Mouse (Mus musculus) skeletal muscle tissue, postnatal 0 days (tissue): Measurements from ENCODE around the gene Mmachc. TPM values are rescaled to one million over a fixed set of nuclear protein-coding genes. Genes with fewer than 3 reads are reported as not detected.

ENCODE experiments used
- polyA plus RNA-seq: library from polyadenylated mRNA; unstranded; fragments of >200 nt; fragmentation: Nextera tagmentation; extraction: Ambion mirVana; gene quantifications from 2 replicates; pipeline ENCODE4 v1.2.1, GENCODE M21; 2015

The Mmachc gene
- polyA plus RNA-seq, result 21.8 and 23.0 TPM in 2 replicates

GRCm38 (mm10) chr4:116708201-116708764, at the start of gene Mmachc, which contains the start of gene Ccdc163:
TSS of gene Mmachc (minus strand) at chr4:116708406.
TSS of gene Ccdc163 (plus strand) at chr4:116708509.

GRCm38 (mm10) chr4:116720343-116721097, 12.3 kb upstream of the Mmachc start, which contains the start of gene Tesk2:
TSS of gene Tesk2 (plus strand) at chr4:116720948.

GRCm38 (mm10) chr4:116685402-116686061, 22.7 kb downstream of the Mmachc start, which contains the start of gene Prdx1:
TSS of gene Prdx1 (plus strand) at chr4:116685544.

Other genes with a start within 250 kb of the Mmachc start
- gene Mast2, start 244.2 kb downstream of the Mmachc start, polyA plus RNA-seq, result 20.7 and 24.9 TPM in 2 replicates
- gene Ipp, start 200.9 kb downstream of the Mmachc start, polyA plus RNA-seq, result 13.9 and 14.0 TPM in 2 replicates
- 22.3 and 24.0 TPM in 2 replicates for gene Tmem69, start 152.5 kb downstream of the Mmachc start, polyA plus RNA-seq
- 20.5 and 22.0 TPM in 2 replicates for gene Gpbp1l1, start 150.7 kb downstream of the Mmachc start, polyA plus RNA-seq
- 3.6 and 4.7 TPM in 2 replicates for gene Ccdc17, start 111.8 kb downstream of the Mmachc start, polyA plus RNA-seq
- 19.7 and 26.7 TPM in 2 replicates for gene Nasp, start 80.5 kb downstream of the Mmachc start, polyA plus RNA-seq
- gene Akr1a1, start 56.7 kb downstream of the Mmachc start, polyA plus RNA-seq, result 409 and 505 TPM in 2 replicates
- gene Prdx1, start 22.9 kb downstream of the Mmachc start, polyA plus RNA-seq, result 559 and 700 TPM in 2 replicates
- gene Ccdc163, start 103 bp upstream of the Mmachc start, polyA plus RNA-seq, result 9.9 and 11.5 TPM in 2 replicates
- 3.0 and 3.5 TPM in 2 replicates for gene Tesk2, start 12.5 kb upstream of the Mmachc start, polyA plus RNA-seq
- 12.7 and 14.5 TPM in 2 replicates for gene Toe1, start 99.2 kb upstream of the Mmachc start, polyA plus RNA-seq
- gene Mutyh, start 99.3 kb upstream of the Mmachc start, polyA plus RNA-seq, result 4.4 and 5.4 TPM in 2 replicates
- gene Hpdl, start 113.3 kb upstream of the Mmachc start, polyA plus RNA-seq, result 0.97 and 1.5 TPM in 2 replicates
- gene Zswim5, start 169.0 kb upstream of the Mmachc start, polyA plus RNA-seq, result 0.02 and 0.03 TPM in 2 replicates